Mouse (Mus musculus) kidney, adult 2 months (tissue): ENCODE data around the gene Ggn.

Experiments used
- CTCF ChIP-seq: fragments of 200-500 bp; conservative IDR thresholded peaks from 2 replicates; pipeline ENCODE4 v1.5.1; 2011; ENCODE audit warnings: low read depth, mild to moderate bottlenecking, control low read depth, low read length, moderate library complexity, mixed read lengths; ENCODE audit not compliant: insufficient read depth, insufficient read length
- POLR2A ChIP-seq: fragments of 200-500 bp; IDR thresholded peaks from one replicate; pipeline ENCODE4 v1.6.1; 2011; ENCODE audit warnings: low read depth, low read length, control low read depth

DNA sequence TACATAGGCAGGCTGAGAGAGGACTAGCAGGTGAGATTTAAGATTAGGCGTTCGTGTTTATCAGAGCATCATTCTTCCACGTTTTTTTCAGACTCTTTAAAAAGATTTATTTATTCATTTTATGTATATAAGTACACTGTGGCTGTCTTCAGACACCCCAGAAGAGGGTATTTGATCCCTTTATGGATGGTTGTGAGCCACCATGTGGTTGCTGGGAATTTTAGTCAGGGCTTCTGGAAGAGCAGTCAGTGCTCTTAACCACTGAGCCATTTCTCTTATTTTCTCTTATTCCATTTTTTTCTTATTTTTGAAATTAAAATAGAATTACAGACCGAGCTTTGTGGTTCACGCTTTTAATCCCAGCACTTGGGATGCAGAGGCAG, 10.8 kb downstream of the Ggn start:
- TF ChIP-seq CTCF: no peak
- no peak for TF ChIP-seq POLR2A
